Mouse (Mus musculus) intestine, embryonic 16.5 days (tissue): Measurements from ENCODE around the gene Pex10. TPM values are rescaled to one million over a fixed set of nuclear protein-coding genes. Genes with fewer than 3 reads are reported as not detected.
A peak's percentile ranks its signal among the peaks of the same experiment; 100 is the strongest.

Experiments
- ATAC-seq: fragments of 200-750 bp; cut with Nextera tagmentation; 2 replicates; pipeline ENCODE4 v1.8.0; 2017; ENCODE audit warnings: moderate TSS enrichment, moderate library complexity
- H3K27ac ChIP-seq: fragments of 300-500 bp; sonication (generic); 2 replicates; pipeline ENCODE4 v1.5.1; 2014; ENCODE audit warnings: mild to moderate bottlenecking, low read length
- H3K27me3 ChIP-seq: fragments of 300-500 bp; sonication (generic); replicated peaks from 2 replicates; pipeline ENCODE4 v1.6.1; 2014; ENCODE audit warnings: low read length, control low read depth, mixed read lengths; ENCODE audit not compliant: control insufficient read depth, insufficient read depth
- H3K36me3 ChIP-seq: fragments of 300-500 bp; sonication (generic); 2 replicates; pipeline ENCODE4 v1.6.1; 2014; ENCODE audit warnings: low read length, control low read depth; ENCODE audit not compliant: control insufficient read depth, insufficient read depth
- H3K4me1 ChIP-seq: fragments of 300-500 bp; sonication (generic); 2 replicates; pipeline ENCODE4 v1.6.1; 2014; ENCODE audit warnings: low read length, control low read depth, mixed read lengths; ENCODE audit not compliant: control insufficient read depth, insufficient read depth
- H3K4me2 ChIP-seq: fragments of 300-500 bp; sonication (generic); 2 replicates; pipeline ENCODE4 v1.6.1; 2014; ENCODE audit warnings: low read depth, low read length, control low read depth
- H3K4me3 ChIP-seq: fragments of 300-500 bp; sonication (generic); 2 replicates; pipeline ENCODE4 v1.5.1; 2014; ENCODE audit warnings: mild to moderate bottlenecking, low read length
- H3K9ac ChIP-seq: fragments of 300-500 bp; sonication (generic); 2 replicates; pipeline ENCODE4 v1.6.1; 2014; ENCODE audit warnings: low read depth, low read length
- H3K9me3 ChIP-seq: fragments of 300-500 bp; sonication (generic); 2 replicates; pipeline ENCODE4 v1.6.1; 2016; ENCODE audit warnings: low read length, control low read depth; ENCODE audit not compliant: control insufficient read depth
- WGBS: fragments of 180-500 bp; shearing (Covaris S2); extraction: QIAGEN DNeasy Blood & Tissue Kit; methylation state at CpG from one replicate; pipeline ENCODE4 v1.1.7; 2014; 5-methylcytosine and 5-hydroxymethylcytosine counted together
- polyA plus RNA-seq: library from polyadenylated mRNA; unstranded; fragments of >200 nt; fragmentation: Nextera tagmentation; extraction: Ambion mirVana; gene quantifications from 2 replicates; pipeline ENCODE4 v1.2.1, GENCODE M21; 2015

Pex10 gene
- 28.9 and 30.5 TPM in 2 replicates for polyA plus RNA-seq

DNA sequence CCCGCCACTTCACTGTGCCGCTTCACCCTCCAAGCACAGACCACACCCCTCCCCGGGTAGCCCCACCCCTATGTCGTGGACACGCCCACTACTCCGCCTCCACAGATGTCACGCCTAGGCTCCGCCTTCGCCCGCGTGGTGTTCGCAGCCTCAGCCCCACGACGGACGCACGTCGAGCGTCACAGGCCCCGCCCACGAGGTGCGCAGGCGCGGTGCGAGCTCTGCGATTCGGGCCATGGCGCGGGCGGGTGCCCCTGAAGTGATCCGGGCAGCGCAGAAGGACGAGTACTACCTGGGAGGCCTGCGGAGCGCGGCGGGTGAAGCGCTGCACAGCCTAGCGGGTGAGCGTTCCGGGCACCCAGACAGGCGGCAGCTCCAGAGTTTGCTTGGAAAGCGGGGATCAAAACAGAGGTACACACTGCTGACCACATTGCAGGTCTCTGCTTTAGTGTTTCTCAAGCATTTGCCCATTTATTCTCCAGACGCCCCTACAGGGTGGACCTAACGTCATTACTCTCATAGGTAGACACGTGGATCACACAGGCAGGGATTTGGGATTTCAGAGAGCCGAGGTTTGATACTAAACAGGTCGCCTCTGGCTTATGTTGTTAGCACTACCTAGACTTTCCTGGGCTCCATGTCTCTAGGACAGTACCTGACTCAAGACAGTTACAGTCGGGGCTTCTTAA, at the start of gene Pex10:
Gene Pex10 (plus strand): TSS at position 183 of the 689 bp plus-strand sequence.
- WGBS, result under 1% methylated on average over 48 of the region's 48 CpGs
- Histone ChIP-seq H3K27me3 (no peaks in the 10 kb centered on the region), H3K4me3 (peak within 1 kb of the TSS; percentile 76)

DNA sequence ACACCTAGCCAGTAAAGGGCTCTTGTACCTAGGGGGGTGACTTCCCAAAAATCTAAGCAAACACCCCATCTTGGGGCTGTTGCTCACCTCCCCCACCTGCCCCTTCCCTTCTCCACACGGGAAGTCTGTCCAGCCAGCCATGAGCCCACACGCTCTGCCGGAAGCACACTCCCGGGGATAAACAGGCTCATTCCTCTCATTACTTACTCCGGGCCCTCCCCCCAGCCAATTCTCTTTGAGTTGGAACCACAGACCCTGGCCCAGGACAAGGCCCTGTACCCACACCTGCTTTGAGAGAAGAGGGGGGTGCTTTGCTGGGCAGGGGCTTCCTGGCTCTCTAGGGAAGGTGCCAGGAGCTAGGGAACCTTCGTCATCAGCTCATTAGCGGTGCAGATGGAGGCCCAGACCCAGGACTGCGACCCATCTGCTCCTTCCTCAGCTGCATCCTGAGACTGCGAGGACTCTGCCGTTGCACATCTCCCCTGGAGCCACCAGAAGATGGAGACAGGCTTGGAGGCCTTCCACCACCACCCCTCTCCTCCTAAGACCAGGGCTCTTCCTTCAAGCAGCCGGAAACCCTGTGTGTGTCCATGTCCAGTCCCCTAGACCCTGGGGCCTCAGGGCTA, 49.5 kb upstream of the Pex10 start:
- Histone ChIP-seq H3K27me3 (no peaks in the 10 kb centered on the region), H3K9ac (no peak overlapping the region), H3K4me1 (peaks cover 12% of the 10 kb centered on the region), H3K36me3 (no peaks in the 10 kb centered on the region), H3K27ac (no peak overlapping the region), H3K4me3 (no peak overlapping the region), H3K9me3 (no peaks in the 10 kb centered on the region), H3K4me2 (no peak overlapping the region)
- no peak for ATAC-seq
- WGBS, result 69% methylated on average over 11 of the region's 11 CpGs

More for the DNA sequence above, at the start of gene Pex10:
- H3K9ac ChIP-seq, result peak within 1 kb of the TSS; percentile 87
- H3K27ac ChIP-seq, result peak within 1 kb of the TSS; percentile 80
- peak within 1 kb of the TSS; percentile 81 for H3K4me2 ChIP-seq
- peaks cover 19% of the 10 kb centered on the region for H3K36me3 ChIP-seq
- ATAC-seq, result peak; percentile 83
- no peaks in the 10 kb centered on the region for H3K9me3 ChIP-seq
- H3K4me1 ChIP-seq, result peaks cover 17% of the 10 kb centered on the region

DNA sequence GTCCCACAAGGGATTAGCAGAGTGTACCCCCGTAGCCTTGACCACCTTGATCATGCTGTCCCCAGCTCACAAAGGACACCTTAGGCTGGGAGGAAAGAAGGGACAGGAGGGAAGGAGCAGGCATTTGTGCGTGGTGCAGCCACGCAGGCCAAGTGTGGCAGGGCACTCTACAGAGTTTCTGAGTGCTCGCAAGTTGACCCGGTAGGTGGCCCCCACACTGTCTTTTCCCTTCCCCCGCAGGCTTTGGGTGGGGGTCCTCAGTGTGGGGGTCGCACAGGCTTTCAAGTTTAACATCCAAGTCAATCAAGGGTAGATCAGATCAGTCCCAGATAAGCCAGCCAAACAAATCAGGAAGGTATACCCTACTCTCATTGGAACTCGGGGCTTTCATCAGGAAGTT, 48.8 kb upstream of the Pex10 start:
- Histone ChIP-seq H3K9ac (no peak overlapping the region), H3K9me3 (no peaks in the 10 kb centered on the region), H3K4me1 (peaks cover 12% of the 10 kb centered on the region), H3K36me3 (no peaks in the 10 kb centered on the region), H3K4me2 (no peak overlapping the region), H3K4me3 (no peak overlapping the region), H3K27ac (no peak overlapping the region), H3K27me3 (no peaks in the 10 kb centered on the region)
- WGBS, result 66% methylated on average over 8 of the region's 8 CpGs
- ATAC-seq, result no peak

DNA sequence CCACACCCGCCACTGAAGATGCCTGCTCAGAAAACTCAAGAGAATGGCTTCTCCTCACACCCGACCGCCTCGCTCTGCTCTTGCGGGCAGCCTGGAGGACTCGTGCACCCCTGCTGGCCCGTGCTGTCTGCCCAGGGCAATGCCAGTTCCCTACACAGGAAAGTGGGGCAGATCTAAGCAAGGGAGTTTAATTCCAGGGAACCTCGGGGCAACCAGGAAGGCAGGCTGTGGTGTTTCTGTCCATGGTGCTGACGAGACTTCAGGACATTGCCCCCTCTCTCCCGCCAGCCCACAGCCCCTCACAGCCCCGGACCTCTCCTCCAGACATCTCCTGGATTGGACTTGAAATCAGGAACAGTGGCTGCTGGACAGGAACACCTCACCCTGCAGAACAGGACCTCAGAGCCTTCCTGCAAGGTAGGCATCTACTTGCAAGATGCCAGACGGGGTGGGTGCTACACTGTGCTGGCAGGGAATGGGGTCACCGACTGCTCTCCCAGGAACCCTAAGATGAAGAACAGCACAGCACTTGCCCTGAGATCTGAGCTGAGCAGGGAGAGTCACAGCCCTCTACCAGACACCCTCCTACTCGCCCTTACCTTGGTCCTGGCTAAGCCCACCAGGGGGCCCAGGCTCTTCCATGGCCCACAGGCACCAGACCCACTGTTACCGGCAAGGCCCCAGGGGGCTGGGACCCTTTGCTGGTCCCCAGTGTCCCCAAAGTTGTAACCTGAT, 48.0 kb upstream of the Pex10 start:
- ATAC-seq, result peak; percentile 36
- peaks cover 12% of the 10 kb centered on the region for H3K4me1 ChIP-seq
- H3K9ac ChIP-seq, result no peak overlapping the region
- H3K9me3 ChIP-seq, result no peaks in the 10 kb centered on the region
- no peak overlapping the region for H3K4me3 ChIP-seq
- no peaks in the 10 kb centered on the region for H3K27me3 ChIP-seq
- H3K36me3 ChIP-seq, result no peaks in the 10 kb centered on the region
- H3K4me2 ChIP-seq, result peak overlapping the region; percentile 35
- no peak overlapping the region for H3K27ac ChIP-seq
- 11% methylated on average over 15 of the region's 15 CpGs for WGBS

DNA sequence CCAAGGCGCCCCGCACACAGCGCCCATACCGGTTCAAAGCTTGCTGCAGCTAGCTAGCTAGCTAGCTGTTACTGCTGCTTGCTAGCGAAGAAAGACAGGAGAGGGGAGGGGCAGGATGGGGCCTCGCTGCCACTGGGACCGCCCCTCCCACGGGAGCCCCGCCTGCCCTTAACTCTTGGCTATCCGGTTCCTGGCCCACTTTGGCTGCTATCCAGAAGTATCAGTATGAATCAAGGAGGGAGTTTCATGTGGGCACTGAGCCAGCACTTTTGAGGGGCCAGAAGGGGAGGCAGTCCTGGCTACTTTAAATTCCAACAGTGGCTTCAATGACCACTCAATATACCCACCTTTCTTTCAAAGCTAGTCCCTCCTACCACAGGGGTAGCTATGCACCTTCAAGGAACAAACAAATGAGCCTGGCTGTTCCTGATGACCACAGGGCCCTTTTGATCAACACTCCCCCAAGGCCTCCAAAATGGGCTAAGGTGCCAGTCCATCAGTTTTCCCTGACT, 47.4 kb upstream of the Pex10 start:
- no peak overlapping the region for H3K4me3 ChIP-seq
- H3K9me3 ChIP-seq, result no peaks in the 10 kb centered on the region
- no peak overlapping the region for H3K9ac ChIP-seq
- peak overlapping the region; percentile 35 for H3K4me2 ChIP-seq
- no peak overlapping the region for H3K27ac ChIP-seq
- peaks cover 12% of the 10 kb centered on the region for H3K4me1 ChIP-seq
- peak; percentile 83 for ATAC-seq
- WGBS, result under 1% methylated on average over 10 of the region's 10 CpGs
- no peaks in the 10 kb centered on the region for H3K27me3 ChIP-seq
- H3K36me3 ChIP-seq, result no peaks in the 10 kb centered on the region

DNA sequence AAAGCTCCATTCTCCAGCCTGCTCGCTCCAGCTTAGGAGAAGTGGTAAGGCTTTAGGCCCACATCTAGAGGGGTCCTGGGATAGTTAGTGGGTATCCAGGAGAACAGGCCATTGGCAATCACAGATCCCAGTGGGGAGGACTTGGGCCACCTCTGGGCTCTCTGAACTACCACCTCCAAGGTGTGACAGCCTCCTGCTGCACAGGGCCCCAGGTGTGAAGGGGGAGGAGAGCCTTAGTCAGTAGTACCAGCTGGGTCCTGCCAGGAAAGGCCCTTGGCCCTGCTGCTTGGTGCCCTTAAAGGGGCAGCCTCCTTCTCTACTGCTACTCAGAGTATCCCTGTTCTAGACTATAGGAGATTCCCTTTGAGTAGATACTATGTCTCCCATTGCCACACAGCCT, 46.7 kb upstream of the Pex10 start:
- Histone ChIP-seq H3K9ac (no peak overlapping the region), H3K27ac (no peak overlapping the region), H3K4me2 (no peak overlapping the region), H3K27me3 (no peaks in the 10 kb centered on the region), H3K9me3 (no peaks in the 10 kb centered on the region), H3K4me3 (no peak overlapping the region), H3K4me1 (peaks cover 12% of the 10 kb centered on the region), H3K36me3 (no peaks in the 10 kb centered on the region)
- ATAC-seq, result peak; percentile 31; the same call in 1 of the 2 replicates
- WGBS, result 61% methylated on average over 1 of the region's 1 CpGs

DNA sequence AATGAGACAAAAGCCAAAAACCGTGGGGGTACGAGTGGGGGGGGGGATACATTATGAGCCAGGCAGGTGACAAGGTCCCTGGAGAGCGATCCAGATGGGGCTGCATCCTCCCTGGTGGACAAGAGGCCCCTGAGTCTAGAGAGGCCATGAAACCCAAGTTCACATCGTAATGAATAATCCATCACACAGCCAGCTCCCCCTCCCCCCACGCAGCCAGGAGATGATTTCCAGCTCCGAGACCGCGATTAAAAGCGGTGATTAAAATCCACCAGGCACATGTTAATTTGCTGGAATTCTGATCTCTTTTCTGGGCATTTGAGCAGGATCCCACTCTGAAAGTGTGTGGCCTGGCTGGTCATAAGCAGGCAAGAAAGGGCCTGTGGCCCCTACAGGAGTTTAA, 46.0 kb upstream of the Pex10 start:
- Histone ChIP-seq H3K4me3 (no peak overlapping the region), H3K36me3 (no peaks in the 10 kb centered on the region), H3K4me1 (peaks cover 12% of the 10 kb centered on the region), H3K4me2 (no peak overlapping the region), H3K27me3 (no peaks in the 10 kb centered on the region), H3K27ac (no peak overlapping the region), H3K9me3 (no peaks in the 10 kb centered on the region), H3K9ac (no peak overlapping the region)
- ATAC-seq, result no peak
- WGBS, result 60% methylated on average over 9 of the region's 9 CpGs

DNA sequence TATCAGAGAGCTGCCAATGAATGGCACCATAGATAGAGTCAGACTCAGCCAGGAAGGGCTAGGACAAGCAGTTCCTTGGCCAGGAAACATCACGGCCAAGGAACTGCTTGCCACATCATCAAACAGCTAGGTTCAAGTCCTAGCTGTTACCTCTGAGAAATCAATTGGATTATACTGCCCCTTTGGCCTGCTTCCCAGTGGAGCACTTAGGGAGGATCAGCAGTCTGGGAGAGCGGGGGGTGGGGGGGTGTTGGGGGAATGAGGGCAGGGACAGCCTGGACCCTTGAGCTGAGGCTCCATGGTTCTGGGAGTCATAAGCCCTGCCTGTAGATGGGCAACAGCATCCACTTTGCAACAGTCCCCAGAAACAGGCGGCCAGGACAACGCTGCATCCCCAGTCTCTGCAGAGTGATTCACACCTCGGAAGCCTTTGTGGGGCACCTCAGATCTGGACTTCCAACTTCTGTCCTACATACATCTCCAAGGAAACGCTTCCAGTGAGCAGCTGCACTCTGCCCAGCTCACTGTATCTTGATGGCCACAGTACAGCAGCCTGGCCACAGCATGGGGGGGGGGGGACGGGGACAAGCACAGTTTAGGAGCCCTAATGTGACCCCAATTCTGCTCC, 44.5 kb upstream of the Pex10 start:
- Histone ChIP-seq H3K9me3 (no peaks in the 10 kb centered on the region), H3K4me2 (no peak overlapping the region), H3K27ac (no peak overlapping the region), H3K9ac (no peak overlapping the region), H3K4me1 (peaks cover 12% of the 10 kb centered on the region), H3K36me3 (no peaks in the 10 kb centered on the region), H3K4me3 (no peak overlapping the region), H3K27me3 (no peaks in the 10 kb centered on the region)
- no peak for ATAC-seq
- 69% methylated on average over 7 of the region's 7 CpGs for WGBS
